Mouse (Mus musculus): ENCODE data around the gene Tmod3. TPM values are rescaled to one million over a fixed set of nuclear protein-coding genes. Genes with fewer than 3 reads are reported as not detected.

Gene Tmod3
- polyA plus RNA-seq, 1 experiment from 2014 or later = 65.5 TPM

DNA sequence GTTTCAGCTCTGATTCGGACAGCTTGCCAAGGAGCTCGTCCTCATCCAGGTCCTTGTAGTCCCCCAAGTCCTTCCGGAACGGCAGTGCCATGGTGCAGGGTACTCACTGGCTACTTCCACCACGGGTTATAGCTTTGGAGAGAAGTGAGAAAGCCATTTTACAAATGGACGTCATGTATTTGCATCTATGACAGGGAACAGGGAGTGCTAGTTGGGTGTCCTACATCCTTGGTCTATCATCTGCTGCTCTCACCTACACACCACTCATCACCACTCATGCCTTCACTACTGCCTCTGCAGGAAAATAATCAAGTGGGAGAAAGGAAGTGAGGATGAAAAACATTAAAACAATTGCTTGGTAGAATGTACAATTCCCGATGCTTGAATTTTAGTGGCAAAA is 27.0 kb downstream of the Tmod3 start:
- Histone ChIP-seq H3K27me3 (replicated peaks; ENCODE audit: control insufficient read depth, insufficient read depth, low read length) (no peaks in the 10 kb centered on the region), H3K4me2 (replicated peaks; ENCODE audit: low read depth) (no peak overlapping the region), H3K4me3 (ENCODE audit: low read depth, low read length) (no peak overlapping the region), H3K4me1 (replicated peaks; ENCODE audit: control insufficient read depth, insufficient read depth, low read length) (no peaks in the 10 kb centered on the region), H3K27ac (ENCODE audit: low read depth, low read length) (no peak overlapping the region), H3K9ac (ENCODE audit: low read depth, low read length) (no peak overlapping the region), H3K9me3 (ENCODE audit: control insufficient read depth) (no peaks in the 10 kb centered on the region), H3K36me3 (ENCODE audit: control insufficient read depth, insufficient read depth) (peaks cover 20% of the 10 kb centered on the region; the same call in 1 of the 2 replicates)
- 89% methylated on average over 7 of the region's 7 CpGs for WGBS
- TF ChIP-seq CTCF (IDR thresholded peaks at IDR 0.05; ENCODE audit: low read depth) = no peak
- no peak for ATAC-seq

DNA sequence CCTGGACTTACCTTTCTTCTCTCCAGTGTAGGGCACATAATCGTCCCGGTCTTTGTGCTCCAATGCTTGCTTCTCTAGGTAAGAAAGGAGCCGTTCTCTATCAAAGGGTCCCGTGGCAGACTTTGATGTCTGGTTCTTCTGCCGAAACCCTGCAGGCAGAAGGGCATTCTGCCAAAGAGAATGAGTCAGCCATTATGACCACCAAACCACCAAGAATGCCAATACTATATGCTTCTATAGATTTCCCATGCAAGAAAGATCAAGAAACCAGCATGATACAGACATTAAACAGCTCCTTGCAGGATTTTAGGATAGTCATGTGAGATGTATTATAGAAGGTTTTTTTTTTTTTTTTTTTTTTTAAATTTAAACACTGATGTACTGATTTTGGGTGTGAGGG is 30.1 kb downstream of the Tmod3 start:
- no peak for ATAC-seq
- WGBS = 82% methylated on average over 5 of the region's 5 CpGs
- Histone ChIP-seq H3K9me3 (ENCODE audit: control insufficient read depth) (no peaks in the 10 kb centered on the region), H3K4me2 (replicated peaks; ENCODE audit: low read depth) (no peak overlapping the region), H3K9ac (ENCODE audit: low read depth, low read length) (no peak overlapping the region), H3K27ac (ENCODE audit: low read depth, low read length) (no peak overlapping the region), H3K4me3 (ENCODE audit: low read depth, low read length) (no peak overlapping the region), H3K4me1 (replicated peaks; ENCODE audit: control insufficient read depth, insufficient read depth, low read length) (no peaks in the 10 kb centered on the region), H3K27me3 (replicated peaks; ENCODE audit: control insufficient read depth, insufficient read depth, low read length) (no peaks in the 10 kb centered on the region), H3K36me3 (ENCODE audit: control insufficient read depth, insufficient read depth) (peaks cover 20% of the 10 kb centered on the region; the same call in 1 of the 2 replicates)
- no peak for TF ChIP-seq CTCF (IDR thresholded peaks at IDR 0.05; ENCODE audit: low read depth)

- no peaks in the 10 kb centered on the region for H3K4me1 ChIP-seq (replicated peaks; ENCODE audit: control insufficient read depth, insufficient read depth, low read length)
- TF ChIP-seq CTCF (IDR thresholded peaks at IDR 0.05; ENCODE audit: low read depth) = 0 out of 2 replicates have a peak, but pooled peaks have one; percentile 15
- 97% methylated on average over 9 of the region's 9 CpGs for WGBS
- no peak overlapping the region for H3K4me3 ChIP-seq (ENCODE audit: low read depth, low read length)
- H3K4me2 ChIP-seq (replicated peaks; ENCODE audit: low read depth) = no peak overlapping the region
- no peaks in the 10 kb centered on the region for H3K27me3 ChIP-seq (replicated peaks; ENCODE audit: control insufficient read depth, insufficient read depth, low read length)
- no peak overlapping the region for H3K9ac ChIP-seq (ENCODE audit: low read depth, low read length)
- no peaks in the 10 kb centered on the region for H3K9me3 ChIP-seq (ENCODE audit: control insufficient read depth)
- no peak for ATAC-seq
- peaks cover 20% of the 10 kb centered on the region; the same call in 1 of the 2 replicates for H3K36me3 ChIP-seq (ENCODE audit: control insufficient read depth, insufficient read depth)
- no peak overlapping the region for H3K27ac ChIP-seq (ENCODE audit: low read depth, low read length)
Observed at GRCm38 (mm10) chr9:75528096-75528495, 31.4 kb downstream of the Tmod3 start.

- H3K9ac ChIP-seq (ENCODE audit: low read depth, low read length) = no peak overlapping the region
- H3K27ac ChIP-seq (ENCODE audit: low read depth, low read length) = no peak overlapping the region
- no peak overlapping the region for H3K4me3 ChIP-seq (ENCODE audit: low read depth, low read length)
- WGBS = 48% methylated on average over 13 of the region's 13 CpGs
- H3K27me3 ChIP-seq (replicated peaks; ENCODE audit: control insufficient read depth, insufficient read depth, low read length) = no peaks in the 10 kb centered on the region
- peak; percentile 97 for ATAC-seq
- no peak; the same call in 1 of the 2 replicates for TF ChIP-seq CTCF (IDR thresholded peaks at IDR 0.05; ENCODE audit: low read depth)
- H3K4me2 ChIP-seq (replicated peaks; ENCODE audit: low read depth) = 0 out of 2 replicates have a peak overlapping the region, but pooled peaks have one; percentile 24
- peaks cover 20% of the 10 kb centered on the region; the same call in 1 of the 2 replicates for H3K36me3 ChIP-seq (ENCODE audit: control insufficient read depth, insufficient read depth)
- no peaks in the 10 kb centered on the region for H3K4me1 ChIP-seq (replicated peaks; ENCODE audit: control insufficient read depth, insufficient read depth, low read length)
- no peaks in the 10 kb centered on the region for H3K9me3 ChIP-seq (ENCODE audit: control insufficient read depth)
Observed at GRCm38 (mm10) chr9:75527368-75528059, 31.9 kb downstream of the Tmod3 start.

GRCm38 (mm10) chr9:75523646-75524045 is 35.8 kb downstream of the Tmod3 start:
- no peaks in the 10 kb centered on the region for H3K27me3 ChIP-seq (replicated peaks; ENCODE audit: control insufficient read depth, insufficient read depth, low read length)
- 53% methylated on average over 6 of the region's 6 CpGs for WGBS
- H3K4me1 ChIP-seq (replicated peaks; ENCODE audit: control insufficient read depth, insufficient read depth, low read length) = no peaks in the 10 kb centered on the region
- H3K27ac ChIP-seq (ENCODE audit: low read depth, low read length) = no peak overlapping the region
- H3K4me3 ChIP-seq (ENCODE audit: low read depth, low read length) = no peak overlapping the region
- no peak for TF ChIP-seq CTCF (IDR thresholded peaks at IDR 0.05; ENCODE audit: low read depth)
- H3K4me2 ChIP-seq (replicated peaks; ENCODE audit: low read depth) = no peak overlapping the region
- no peak for ATAC-seq
- no peaks in the 10 kb centered on the region for H3K9me3 ChIP-seq (ENCODE audit: control insufficient read depth)
- H3K36me3 ChIP-seq (ENCODE audit: control insufficient read depth, insufficient read depth) = peaks cover 11% of the 10 kb centered on the region; the same call in 1 of the 2 replicates
- H3K9ac ChIP-seq (ENCODE audit: low read depth, low read length) = no peak overlapping the region

DNA sequence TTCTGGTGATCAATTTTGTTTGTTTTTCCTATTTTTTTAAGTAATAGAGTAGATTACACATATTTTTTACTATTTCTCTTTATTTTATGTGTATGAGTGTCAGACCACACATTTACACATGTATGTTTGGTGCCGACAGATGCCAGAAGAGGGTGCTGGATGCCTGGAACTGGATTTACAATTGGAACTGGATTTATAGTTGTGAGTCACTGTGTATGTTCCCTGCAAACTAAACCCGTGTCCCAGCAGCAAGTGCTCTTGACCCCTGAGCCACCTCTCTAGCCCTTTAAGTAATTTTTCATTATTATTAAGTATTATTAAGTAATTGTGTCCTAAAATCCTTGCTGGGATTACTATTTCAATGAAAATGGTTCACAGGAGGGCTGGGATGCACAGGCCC is 37.2 kb downstream of the Tmod3 start:
- Histone ChIP-seq H3K4me1 (replicated peaks; ENCODE audit: control insufficient read depth, insufficient read depth, low read length) (no peaks in the 10 kb centered on the region), H3K9me3 (ENCODE audit: control insufficient read depth) (no peaks in the 10 kb centered on the region), H3K4me2 (replicated peaks; ENCODE audit: low read depth) (no peak overlapping the region), H3K27me3 (replicated peaks; ENCODE audit: control insufficient read depth, insufficient read depth, low read length) (no peaks in the 10 kb centered on the region), H3K9ac (ENCODE audit: low read depth, low read length) (no peak overlapping the region), H3K27ac (ENCODE audit: low read depth, low read length) (no peak overlapping the region), H3K4me3 (ENCODE audit: low read depth, low read length) (no peak overlapping the region), H3K36me3 (ENCODE audit: control insufficient read depth, insufficient read depth) (no peaks in the 10 kb centered on the region; the same call in 1 of the 2 replicates)
- TF ChIP-seq CTCF (IDR thresholded peaks at IDR 0.05; ENCODE audit: low read depth) = no peak
- 65% methylated on average over 2 of the region's 2 CpGs for WGBS
- ATAC-seq = no peak

Data from intestine, postnatal 0 days (tissue).